Mouse (Mus musculus) heart, embryonic 10.5 days (tissue): ENCODE measurements around the gene Galk2. TPM values are rescaled to one million over a fixed set of nuclear protein-coding genes. Genes with fewer than 3 reads are reported as not detected.

Source experiments
- DNase-seq: peaks from one replicate; pipeline ENCODE4 v3.0.0-alpha.2; 2017; ENCODE audit warnings: low spot score
- H3K27ac ChIP-seq: fragments of 300-500 bp; sonication (generic); 2 replicates; pipeline ENCODE4 v1.5.1; 2016; ENCODE audit warnings: mild to moderate bottlenecking
- H3K27me3 ChIP-seq: fragments of 300-500 bp; sonication (generic); 2 replicates; pipeline ENCODE4 v1.6.1; 2016; ENCODE audit warnings: mild to moderate bottlenecking; ENCODE audit not compliant: poor library complexity, insufficient read depth, severe bottlenecking
- H3K36me3 ChIP-seq: fragments of 300-500 bp; sonication (generic); 2 replicates; pipeline ENCODE4 v1.6.1; 2016; ENCODE audit warnings: mild to moderate bottlenecking, moderate library complexity
- H3K4me1 ChIP-seq: fragments of 300-500 bp; sonication (generic); 2 replicates; pipeline ENCODE4 v1.6.1; 2016; ENCODE audit warnings: mild to moderate bottlenecking
- H3K4me3 ChIP-seq: fragments of 300-500 bp; sonication (generic); 2 replicates; pipeline ENCODE4 v1.5.1; 2016; ENCODE audit warnings: mild to moderate bottlenecking, moderate library complexity
- H3K9me3 ChIP-seq: fragments of 300-500 bp; sonication (generic); 2 replicates; pipeline ENCODE4 v1.6.1; 2016; ENCODE audit warnings: mild to moderate bottlenecking, moderate library complexity
- WGBS: fragments of 180-500 bp; shearing (Covaris S2); methylation state at CpG from one replicate; pipeline ENCODE4 v1.1.7; 2016; 5-methylcytosine and 5-hydroxymethylcytosine counted together
- polyA plus RNA-seq: library from polyadenylated mRNA; unstranded; fragments of >200 nt; fragmentation: Nextera tagmentation; extraction: Ambion mirVana; gene quantifications from 2 replicates; pipeline ENCODE4 v1.2.1, GENCODE M21; 2016

Gene Galk2
- polyA plus RNA-seq, result 34.0 and 40.7 TPM in 2 replicates

- H3K9me3 ChIP-seq, result no peaks in the 10 kb centered on the region
- under 1% methylated on average over 52 of the region's 54 CpGs for WGBS
- peak; percentile 98 for DNase-seq
Measured at GRCm38 (mm10) chr2:125858521-125859280, at the start of gene Galk2, which contains the start of gene Cops2. Gene Galk2, plus strand, starts transcription at chr2:125859109. Gene Cops2, minus strand, starts transcription at chr2:125859139.

DNA sequence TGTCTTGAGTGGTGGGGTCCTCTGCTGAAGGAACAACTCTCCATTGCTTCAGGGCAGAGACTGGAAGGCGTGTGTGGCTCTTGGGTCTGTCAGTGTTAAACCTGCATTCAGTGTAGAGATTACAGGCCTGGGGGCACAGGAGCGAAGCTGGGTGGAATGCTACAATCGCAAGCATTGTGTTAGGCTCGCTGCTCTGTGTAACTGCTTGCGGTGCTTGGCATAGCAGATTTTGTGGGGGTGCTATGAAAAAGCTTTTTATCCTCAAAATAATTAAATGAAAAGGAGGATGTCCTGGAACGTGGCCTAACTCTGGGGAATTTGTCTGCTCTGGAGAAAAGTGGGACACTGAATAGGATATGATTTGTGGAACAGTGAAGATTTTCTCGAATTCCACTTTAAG is 49.4 kb upstream of the Galk2 start:
- 72% methylated on average over 7 of the region's 7 CpGs for WGBS
- Histone ChIP-seq H3K4me3 (no peak overlapping the region), H3K9me3 (no peaks in the 10 kb centered on the region; the same call in 1 of the 2 replicates), H3K4me1 (no peaks in the 10 kb centered on the region), H3K36me3 (no peaks in the 10 kb centered on the region), H3K27me3 (no peaks in the 10 kb centered on the region), H3K27ac (no peak overlapping the region)
- no peak for DNase-seq

More at GRCm38 (mm10) chr2:125858521-125859280, at the start of gene Galk2, which contains the start of gene Cops2:
- peak within 1 kb of the TSS; percentile 99 for H3K27ac ChIP-seq
- H3K4me1 ChIP-seq, result peaks cover 5% of the 10 kb centered on the region; the same call in 1 of the 2 replicates
- H3K36me3 ChIP-seq, result no peaks in the 10 kb centered on the region
- peak within 1 kb of the TSS; percentile 99 for H3K4me3 ChIP-seq
- H3K27me3 ChIP-seq, result no peaks in the 10 kb centered on the region

GRCm38 (mm10) chr2:125811332-125811731 is 47.6 kb upstream of the Galk2 start:
- Histone ChIP-seq H3K27ac (no peak overlapping the region), H3K4me1 (no peaks in the 10 kb centered on the region), H3K27me3 (no peaks in the 10 kb centered on the region), H3K4me3 (no peak overlapping the region), H3K36me3 (no peaks in the 10 kb centered on the region), H3K9me3 (no peaks in the 10 kb centered on the region)
- no peak for DNase-seq
- 68% methylated on average over 2 of the region's 2 CpGs for WGBS

DNA sequence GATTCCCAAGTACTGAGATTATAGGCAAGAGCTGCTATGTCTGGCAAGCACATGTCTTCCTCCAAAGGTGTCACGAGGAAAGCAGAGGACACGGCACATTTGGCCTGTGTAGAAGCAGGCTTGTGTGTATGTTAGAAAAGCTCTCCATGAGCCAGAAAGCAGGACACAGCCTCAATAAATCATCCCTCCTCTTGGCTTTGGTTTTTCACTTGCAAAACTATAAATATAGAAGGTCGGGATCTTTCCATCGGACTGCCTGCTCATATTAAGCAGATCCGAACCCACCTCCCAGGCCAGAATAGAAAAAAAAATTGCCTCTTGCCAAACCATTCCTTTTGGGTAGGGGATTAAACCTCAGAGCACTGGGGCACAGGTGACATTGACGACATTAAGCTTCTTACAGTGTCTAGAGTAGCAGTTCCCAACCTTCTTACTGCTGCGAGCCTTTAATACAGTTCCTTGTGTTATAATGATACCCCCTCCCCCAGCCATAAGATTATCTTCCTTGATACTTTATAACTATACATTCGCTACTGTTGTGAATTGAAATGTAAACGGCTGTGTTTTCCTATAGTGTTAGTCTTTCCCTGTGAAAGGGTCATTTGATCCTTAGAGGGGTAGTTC is 44.8 kb upstream of the Galk2 start:
- no peak for DNase-seq
- H3K4me1 ChIP-seq, result no peaks in the 10 kb centered on the region
- 76% methylated on average over 9 of the region's 9 CpGs for WGBS
- H3K4me3 ChIP-seq, result no peak overlapping the region
- H3K36me3 ChIP-seq, result no peaks in the 10 kb centered on the region
- no peak overlapping the region for H3K27ac ChIP-seq
- H3K27me3 ChIP-seq, result no peaks in the 10 kb centered on the region
- H3K9me3 ChIP-seq, result no peaks in the 10 kb centered on the region

DNA sequence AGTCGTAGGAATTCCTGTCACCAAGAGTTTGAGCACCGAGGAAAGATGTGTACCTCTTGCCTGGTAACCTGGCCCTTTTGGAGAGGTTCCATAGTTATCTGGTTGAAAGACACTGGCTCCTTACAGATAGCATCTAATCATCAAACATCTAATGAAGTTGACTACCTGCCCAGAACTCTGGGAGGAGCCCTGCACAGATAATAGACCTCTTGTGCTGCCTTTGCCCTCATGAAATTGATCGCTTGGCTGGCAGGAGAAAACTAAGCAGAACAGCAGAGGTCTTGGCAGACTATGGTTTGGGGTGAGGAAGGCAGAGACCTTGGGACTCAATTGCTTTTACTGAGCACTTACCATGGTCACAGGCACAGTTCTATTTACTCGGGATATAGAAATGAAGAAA is 38.5 kb upstream of the Galk2 start:
- WGBS, result 87% methylated on average over 4 of the region's 4 CpGs
- H3K9me3 ChIP-seq, result no peaks in the 10 kb centered on the region
- no peaks in the 10 kb centered on the region for H3K4me1 ChIP-seq
- DNase-seq, result no peak
- H3K4me3 ChIP-seq, result no peak overlapping the region
- no peaks in the 10 kb centered on the region for H3K36me3 ChIP-seq
- no peak overlapping the region for H3K27ac ChIP-seq
- H3K27me3 ChIP-seq, result no peaks in the 10 kb centered on the region

DNA sequence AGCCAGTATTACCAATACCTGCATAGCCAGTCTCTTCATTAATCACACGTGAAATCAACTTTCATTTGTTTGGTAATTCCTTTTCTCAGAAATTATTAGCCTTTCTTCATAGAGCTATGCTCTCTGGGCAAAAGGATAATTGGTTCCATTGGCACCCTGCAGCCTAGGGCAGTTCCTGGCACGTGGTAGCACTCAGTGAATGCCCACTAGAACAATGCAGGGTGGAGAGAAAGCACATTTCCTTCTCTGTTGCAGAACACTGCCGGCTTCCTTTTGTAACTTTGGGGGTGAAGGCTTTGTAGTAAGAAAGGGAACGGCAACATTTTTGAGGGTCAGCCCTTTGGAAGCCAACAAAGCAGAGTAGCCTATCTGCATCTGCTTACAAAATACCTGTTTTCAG is 32.7 kb upstream of the Galk2 start:
- Histone ChIP-seq H3K36me3 (peaks cover 23% of the 10 kb centered on the region; the same call in 1 of the 2 replicates), H3K4me3 (no peak overlapping the region), H3K27ac (no peak overlapping the region), H3K4me1 (no peaks in the 10 kb centered on the region), H3K9me3 (no peaks in the 10 kb centered on the region), H3K27me3 (no peaks in the 10 kb centered on the region)
- no peak for DNase-seq
- 82% methylated on average over 4 of the region's 4 CpGs for WGBS

- DNase-seq, result no peak
- 86% methylated on average over 4 of the region's 4 CpGs for WGBS
- H3K4me3 ChIP-seq, result no peak overlapping the region
- H3K27me3 ChIP-seq, result no peaks in the 10 kb centered on the region
- H3K27ac ChIP-seq, result no peak overlapping the region
- H3K9me3 ChIP-seq, result no peaks in the 10 kb centered on the region
- H3K4me1 ChIP-seq, result no peaks in the 10 kb centered on the region
- H3K36me3 ChIP-seq, result peaks cover 38% of the 10 kb centered on the region
Measured at GRCm38 (mm10) chr2:125827898-125828297, 31.0 kb upstream of the Galk2 start.

DNA sequence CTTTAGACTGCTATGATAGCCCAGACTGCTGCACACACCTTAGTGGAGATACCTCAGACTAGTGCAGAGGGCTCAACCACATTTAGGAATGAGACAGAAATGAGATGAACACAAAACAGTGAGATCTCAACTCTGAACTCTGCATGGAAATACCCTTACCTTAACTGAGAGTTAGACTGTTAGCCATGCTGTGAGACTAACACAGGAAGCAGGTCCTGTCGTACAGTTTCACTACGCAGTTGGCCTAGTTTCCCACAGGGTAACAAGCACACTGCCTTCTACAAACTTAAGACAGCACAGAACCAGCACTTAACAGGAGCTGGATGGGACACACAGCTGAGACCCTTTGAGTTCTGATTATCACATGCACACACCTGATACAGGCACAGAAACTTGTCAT is 29.0 kb upstream of the Galk2 start:
- 91% methylated on average over 2 of the region's 2 CpGs for WGBS
- no peak for DNase-seq
- Histone ChIP-seq H3K27me3 (no peaks in the 10 kb centered on the region), H3K27ac (no peak overlapping the region), H3K9me3 (no peaks in the 10 kb centered on the region), H3K4me3 (no peak overlapping the region), H3K36me3 (peaks cover 57% of the 10 kb centered on the region), H3K4me1 (no peaks in the 10 kb centered on the region)

- H3K27ac ChIP-seq, result no peak overlapping the region
- H3K9me3 ChIP-seq, result no peaks in the 10 kb centered on the region
- DNase-seq, result no peak
- H3K36me3 ChIP-seq, result peaks cover 83% of the 10 kb centered on the region
- H3K4me3 ChIP-seq, result no peak overlapping the region
- WGBS, result 92% methylated on average over 7 of the region's 7 CpGs
- no peaks in the 10 kb centered on the region for H3K27me3 ChIP-seq
- H3K4me1 ChIP-seq, result no peaks in the 10 kb centered on the region
Measured at GRCm38 (mm10) chr2:125838091-125838490, 20.8 kb upstream of the Galk2 start.

GRCm38 (mm10) chr2:125838708-125839284 is 20.1 kb upstream of the Galk2 start:
- Histone ChIP-seq H3K27ac (no peak overlapping the region), H3K4me3 (no peak overlapping the region), H3K27me3 (no peaks in the 10 kb centered on the region), H3K36me3 (peaks cover 83% of the 10 kb centered on the region), H3K9me3 (no peaks in the 10 kb centered on the region), H3K4me1 (no peaks in the 10 kb centered on the region)
- WGBS, result 77% methylated on average over 2 of the region's 2 CpGs
- DNase-seq, result no peak

- Histone ChIP-seq H3K9me3 (no peaks in the 10 kb centered on the region), H3K4me3 (no peak overlapping the region), H3K27ac (no peak overlapping the region), H3K36me3 (peaks cover 28% of the 10 kb centered on the region), H3K4me1 (no peaks in the 10 kb centered on the region), H3K27me3 (no peaks in the 10 kb centered on the region)
- peak; percentile 82 for DNase-seq
- WGBS, result 68% methylated on average over 2 of the region's 2 CpGs
Measured at GRCm38 (mm10) chr2:125851237-125851636, 7.7 kb upstream of the Galk2 start.

- Histone ChIP-seq H3K36me3 (no peaks in the 10 kb centered on the region), H3K27me3 (no peaks in the 10 kb centered on the region), H3K27ac (peak overlapping the region; percentile 99; the same call in 1 of the 2 replicates), H3K4me3 (peak overlapping the region; percentile 99), H3K4me1 (peaks cover 5% of the 10 kb centered on the region; the same call in 1 of the 2 replicates), H3K9me3 (no peaks in the 10 kb centered on the region)
- no peak for DNase-seq
- WGBS, result 38% methylated on average over 3 of the region's 3 CpGs
Measured at GRCm38 (mm10) chr2:125857707-125858106, 1.2 kb upstream of the Galk2 start.

GRCm38 (mm10) chr2:125863799-125864198 is 4.9 kb downstream of the Galk2 start:
- Histone ChIP-seq H3K36me3 (no peaks in the 10 kb centered on the region), H3K4me1 (peaks cover 9% of the 10 kb centered on the region; the same call in 1 of the 2 replicates), H3K27me3 (no peaks in the 10 kb centered on the region), H3K9me3 (no peaks in the 10 kb centered on the region), H3K27ac (no peak overlapping the region), H3K4me3 (no peak overlapping the region)
- no peak for DNase-seq
- 61% methylated on average over 3 of the region's 3 CpGs for WGBS
